Comparison of ENCODE assay signal across 24 mouse cellular contexts in genomic region chr5:113538826-113539225, GRCm38 (mm10). TPM values are rescaled to one million over a fixed set of nuclear protein-coding genes. Genes with fewer than 3 reads are reported as not detected.
A peak's percentile ranks its signal among the peaks of the same experiment; 100 is the strongest.
DNase-seq lines count a peak whose midpoint lies in the region; ATAC-seq lines count a peak whose summit lies in the region.
"Had no signal": no experiment of that assay in that cellular context is flagged by ENCODE, and none has a peak within 500 bp of the region (broad histone marks: within the 10 kb centered on the region; RNA-seq: fewer than 3 reads in every experiment).

No protein-coding gene starts in this region.

- peak; percentile 21 to 23 for DNase-seq in spleen, postnatal 36 days (ENCODE audit: low spot score in 2 of 2)
- DNase-seq in spleen, postnatal 10 days (ENCODE audit: low spot score in 2 of 2): no peak
- DNase-seq in T-cell, adult 2 months (ENCODE audit: low spot score): peak; percentile 64
- no peak for DNase-seq in urinary bladder, postnatal 25 days (ENCODE audit: low spot score)
- DNase-seq in frontal cortex, postnatal 25 days (ENCODE audit: low spot score in 2 of 2): no peak
- DNase-seq in right cerebral cortex, postnatal 36 days (ENCODE audit: low spot score in 2 of 2): no peak
- DNase-seq: adrenal gland, adult 2 months; cerebellum, adult 2 months; cerebellum, postnatal 25 days; forebrain, postnatal 0 days; gastrocnemius, postnatal 10 days; heart, postnatal 14 days; kidney, adult 8-10 months; kidney, postnatal 10 days; layer of hippocampus, postnatal 36 days; left cerebral cortex, postnatal 4 days; liver, postnatal 0 days had no signal

- ATAC-seq in megakaryocyte, adult 5-6 weeks (ENCODE audit: poor library complexity, severe bottlenecking): peak; percentile 40
- ATAC-seq: forebrain, postnatal 0 days; hindbrain, embryonic 16.5 days; intestine, embryonic 16.5 days; liver, embryonic 12.5 days; liver, postnatal 0 days; lung, postnatal 0 days; midbrain, embryonic 16.5 days; Patski had no signal

RNA-seq across cellular contexts. Expression of gene Wscd2, which starts 48.7 kb away (rescaled TPM):
- total RNA-seq in megakaryocyte, adult 5-6 weeks (2015): 0.16 TPM in 1 of 2 replicates, not detected in the other
- 0.18 TPM in 1 of 2 replicates, not detected in the other for total RNA-seq in megakaryocyte, adult 5-6 weeks (2017)

Comparison
In these comparisons a context has a peak if more than half of its experiments do, and no peak if none do; other contexts are left out.
1. DNase-seq: peak in spleen, postnatal 36 days (2 of 2) and T-cell, adult 2 months (single experiment); none in spleen, postnatal 10 days (0 of 2), urinary bladder, postnatal 25 days (single experiment), frontal cortex, postnatal 25 days (0 of 2) and right cerebral cortex, postnatal 36 days (0 of 2).